Mouse (Mus musculus) lung, adult 18-20 months (tissue): ENCODE results near the gene Tmem221.

Source experiments
- DNase-seq, 2 experiments: peaks; one replicate each; pipeline ENCODE4 v3.0.0; 2022; ENCODE audit warnings: mixed read lengths in 2 of 2

Gene Tmem221

DNA sequence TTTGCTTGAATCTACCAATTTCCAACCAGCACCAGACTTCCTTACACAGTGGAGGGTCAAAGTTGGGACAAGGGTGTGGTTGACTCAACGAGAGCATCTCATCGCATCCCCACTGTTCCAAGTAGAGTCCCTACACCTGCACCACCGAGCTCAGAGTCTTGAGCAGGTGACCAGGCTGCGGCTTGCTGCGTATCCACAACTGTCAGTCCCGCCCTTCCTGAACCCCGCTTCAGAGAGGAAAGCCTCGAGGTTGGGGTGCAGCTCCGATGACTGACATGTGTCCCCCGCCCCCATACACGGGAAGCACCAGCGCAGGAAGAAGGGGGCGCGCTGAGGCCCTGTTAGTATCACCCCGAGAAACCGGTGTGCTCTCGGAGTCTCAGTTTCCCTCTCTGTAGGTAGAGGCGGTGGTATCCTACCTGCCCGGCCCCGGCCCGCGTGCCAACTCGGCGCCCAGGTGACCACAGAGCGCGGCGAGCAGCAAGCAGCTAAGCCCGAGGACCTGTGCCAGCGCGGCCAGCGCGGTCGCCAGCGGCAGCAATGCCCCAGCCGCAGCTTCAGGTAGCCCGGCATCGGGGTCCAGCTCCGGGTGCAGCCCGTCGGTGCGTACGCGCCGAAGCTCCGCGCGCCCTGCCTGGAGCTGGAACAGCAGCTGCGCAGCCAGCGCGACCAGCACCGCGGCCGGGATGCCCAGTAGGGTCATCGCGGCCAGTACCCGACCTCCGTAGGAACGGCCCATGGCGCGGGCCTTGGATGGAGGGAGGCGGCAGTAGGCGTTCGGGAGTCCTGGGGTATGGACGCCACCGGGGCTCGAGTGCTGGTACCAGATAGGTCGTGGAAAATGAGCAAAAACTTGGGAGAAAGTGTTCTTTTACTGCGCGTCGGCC, at the start of gene Tmem221:
Tmem221 (minus strand) TSS at position 801 of the 887 bp plus-strand sequence.
- DNase-seq: no peak

DNA sequence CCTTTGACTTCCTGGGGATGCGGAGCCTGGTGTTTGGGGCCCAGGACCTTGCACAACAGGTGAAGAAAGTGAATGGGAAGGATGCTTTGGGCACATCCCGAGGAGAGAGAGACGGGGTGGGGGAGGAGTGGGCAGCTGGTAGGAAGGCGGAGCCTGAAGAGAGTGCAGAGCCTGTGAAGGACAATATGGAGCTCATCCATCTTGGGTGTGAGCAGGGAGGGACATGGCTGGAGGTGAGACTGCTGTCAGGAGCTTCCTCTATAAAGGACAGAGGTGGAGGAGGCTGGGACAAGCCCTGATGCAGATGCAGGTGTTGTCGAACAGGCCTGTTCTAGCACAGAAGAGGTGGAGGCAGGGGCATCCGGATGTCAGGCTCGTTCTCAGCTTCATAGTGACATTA, 45.4 kb upstream of the Tmem221 start:
- no peak for DNase-seq

DNA sequence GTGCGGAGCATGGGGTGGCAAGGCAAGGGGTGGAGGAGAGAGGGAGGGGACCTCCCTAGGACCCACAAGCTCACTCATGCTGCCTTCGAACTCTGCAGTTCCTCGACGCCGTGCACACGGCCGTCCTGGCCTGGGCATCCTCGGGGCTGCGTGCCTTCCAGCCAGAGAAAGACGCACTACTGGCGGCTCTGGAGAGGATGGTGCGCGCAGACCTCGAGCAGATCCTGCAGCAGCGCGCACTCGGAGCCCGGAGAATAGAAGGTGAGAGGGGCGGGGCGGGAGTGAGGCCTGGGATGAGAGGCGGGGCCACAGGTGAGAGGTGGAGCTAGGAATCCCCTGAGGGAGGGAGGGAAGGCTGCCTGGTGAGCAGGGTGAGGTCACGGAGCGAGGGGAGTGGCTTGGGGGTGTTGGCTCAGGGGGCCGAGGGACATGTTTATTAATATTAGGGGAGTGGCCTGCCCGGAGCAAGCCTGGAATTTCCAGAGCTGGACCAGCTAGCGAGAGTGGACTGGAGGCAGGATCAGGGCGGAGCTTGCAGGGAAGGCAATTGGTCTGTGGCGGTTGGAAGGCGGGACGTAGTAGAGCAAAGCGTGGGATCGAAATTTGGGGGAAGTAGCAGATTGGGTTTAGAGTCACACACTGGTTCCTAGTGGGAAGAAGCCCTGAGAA, 44.1 kb upstream of the Tmem221 start:
- DNase-seq: peak; percentile 95 to 96

DNA sequence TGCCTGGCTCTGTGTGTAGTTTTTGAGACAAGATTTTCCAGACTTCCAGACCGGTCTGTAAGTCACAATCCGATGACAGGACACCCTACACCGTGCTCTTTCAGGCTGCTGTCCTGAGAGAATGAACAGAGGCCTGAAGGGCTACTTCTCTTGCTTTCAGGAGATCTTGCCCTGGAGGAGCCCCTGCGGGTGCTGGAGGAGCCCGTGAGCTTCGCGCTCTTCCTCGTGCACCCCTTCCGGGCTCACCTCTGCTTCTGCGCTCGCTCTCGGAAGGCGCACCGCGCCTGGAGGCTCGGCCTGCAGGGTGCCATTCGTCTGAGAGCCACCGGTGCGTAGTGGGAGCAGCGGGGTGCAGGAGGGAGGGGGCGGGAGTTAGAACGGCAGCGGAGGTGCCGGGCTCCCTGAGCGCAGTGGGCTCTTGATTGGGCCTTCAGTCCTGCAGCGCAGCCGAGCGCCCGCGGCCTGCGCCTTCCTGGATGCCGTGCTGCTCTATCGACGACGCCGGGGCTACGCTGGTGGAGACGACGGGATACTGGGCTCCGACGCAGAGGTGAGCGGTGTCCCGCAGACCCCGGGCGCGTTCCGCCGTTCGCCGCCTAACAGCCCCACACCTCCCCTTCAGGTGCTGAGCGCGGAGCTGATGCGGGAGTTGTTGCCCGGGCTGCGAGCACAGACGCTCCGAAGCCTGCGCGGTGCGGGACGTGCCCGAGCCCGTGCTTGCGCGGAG, 43.4 kb upstream of the Tmem221 start:
- no peak for DNase-seq

DNA sequence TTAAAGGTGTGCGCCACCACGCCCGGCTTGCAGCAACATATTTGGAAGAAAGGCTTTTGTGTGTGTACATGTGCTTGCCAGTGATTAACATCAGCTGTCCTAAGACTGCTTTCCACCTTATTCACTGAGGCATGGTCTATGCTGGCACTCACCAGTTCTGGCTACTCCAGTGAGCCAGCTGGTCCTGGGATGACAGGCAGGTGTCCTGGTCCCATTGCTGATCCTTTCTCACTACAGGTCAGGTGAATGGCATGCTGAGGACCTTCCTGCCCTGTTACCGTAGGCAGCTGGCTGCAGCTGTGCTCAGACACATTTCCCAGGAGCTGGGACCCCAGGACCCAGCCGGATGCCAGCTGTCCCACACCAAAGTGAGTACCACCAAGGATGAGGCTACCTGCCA, 40.2 kb upstream of the Tmem221 start:
- DNase-seq: no peak

DNA sequence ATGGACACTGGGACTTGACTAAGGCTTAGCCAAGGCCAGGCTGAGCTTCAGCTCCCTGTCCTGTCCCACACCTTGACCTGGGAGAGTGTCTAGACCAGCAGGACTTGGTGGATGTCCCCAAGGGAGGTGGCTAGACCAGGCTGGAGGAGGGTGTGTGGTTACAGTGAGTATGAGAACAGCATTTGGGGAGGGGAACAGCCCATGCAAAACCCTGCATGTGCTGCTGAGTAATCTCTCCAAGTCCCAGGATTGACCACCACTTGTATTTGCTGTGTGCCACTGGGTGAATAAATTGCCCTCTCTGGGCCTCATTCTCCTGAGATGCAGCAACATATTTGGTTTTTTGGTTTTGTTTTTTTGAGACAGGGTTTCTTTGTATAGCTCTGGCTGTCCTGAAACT, 39.7 kb upstream of the Tmem221 start:
- DNase-seq: no peak

DNA sequence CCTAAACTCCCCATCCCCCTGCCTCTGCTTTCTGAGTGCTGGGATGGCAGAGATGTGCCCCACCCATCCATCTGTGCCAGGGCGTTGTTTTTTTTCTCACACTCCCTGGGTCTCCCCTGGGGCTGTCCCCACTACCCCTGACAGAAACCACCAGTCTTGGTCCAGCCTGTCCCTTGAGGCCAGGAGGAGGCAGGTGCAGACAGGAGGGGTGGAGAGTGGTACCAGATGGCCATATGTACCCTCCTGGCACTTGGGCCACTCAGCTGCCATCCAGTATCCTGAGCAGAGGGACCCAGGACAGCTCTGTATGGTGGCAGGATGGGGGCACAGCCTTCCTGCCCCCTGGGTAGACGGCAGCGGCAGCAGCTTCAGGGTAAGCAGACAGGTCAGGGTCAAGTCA, 38.8 kb upstream of the Tmem221 start, which contains the start of gene Fam129c:
Fam129c (plus strand) TSS at position 198 of the 400 bp plus-strand sequence.
- no peak for DNase-seq

DNA sequence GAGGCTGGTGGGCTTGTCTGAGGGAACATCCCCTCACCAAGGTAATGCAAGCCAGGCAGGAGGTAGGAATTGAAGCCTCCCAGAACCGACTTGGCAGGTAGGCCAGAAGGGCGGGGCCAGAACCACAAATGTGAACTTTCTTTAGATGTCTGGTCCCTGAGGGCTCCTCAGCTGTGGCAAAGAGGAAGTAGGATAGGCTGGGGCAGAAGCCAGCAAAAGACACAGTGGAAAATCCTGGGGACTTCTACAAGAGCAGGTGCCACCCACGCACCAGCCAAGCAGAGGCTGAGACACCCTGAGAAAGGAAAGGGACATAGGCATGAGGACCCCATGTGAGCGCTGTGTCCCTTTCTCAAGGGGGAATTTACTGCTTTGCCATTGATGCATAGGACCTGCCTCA, 38.1 kb upstream of the Tmem221 start:
- DNase-seq: peak in 1 of 2 experiments; percentile 47

DNA sequence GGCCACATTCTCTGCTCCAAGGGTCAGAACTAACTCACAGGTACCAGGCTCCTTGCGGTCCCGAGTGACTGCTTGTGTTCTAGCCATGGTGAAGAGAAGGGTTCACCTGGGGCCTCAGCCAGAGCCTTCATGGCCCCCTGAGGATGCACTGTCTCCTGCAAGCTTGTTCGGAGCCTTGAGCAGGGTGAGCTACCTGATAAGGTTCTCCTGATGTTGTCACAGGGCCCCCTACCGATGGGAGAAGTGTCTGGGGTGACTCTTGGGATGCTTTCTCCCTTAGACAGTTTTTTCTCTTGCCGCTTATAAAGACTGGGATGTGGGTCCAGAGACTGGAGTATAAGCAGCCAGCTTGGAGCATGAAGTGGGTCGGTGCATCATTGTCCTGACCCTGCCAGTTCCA, 37.7 kb upstream of the Tmem221 start:
- DNase-seq: no peak

DNA sequence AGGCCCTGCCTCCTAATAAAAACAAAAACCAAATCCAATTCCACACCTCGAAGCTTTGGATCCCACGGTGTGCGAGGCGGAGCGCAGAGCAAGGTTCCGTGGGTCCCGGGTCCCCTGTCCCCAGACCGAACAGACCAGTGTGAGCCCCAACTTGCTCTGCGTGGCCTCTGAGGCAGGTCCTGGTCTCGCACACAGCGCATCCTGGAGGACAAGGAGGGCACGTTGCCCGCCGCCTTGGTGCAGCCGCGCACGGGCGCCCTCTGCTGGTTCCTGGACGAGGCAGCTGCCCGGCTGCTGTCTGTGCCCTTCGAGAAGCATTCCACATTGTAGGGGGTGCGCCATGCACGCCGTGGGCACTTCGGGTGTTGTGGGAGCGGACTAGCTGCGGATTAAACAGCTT, 37.2 kb upstream of the Tmem221 start:
- DNase-seq: peak; percentile 82 to 87

DNA sequence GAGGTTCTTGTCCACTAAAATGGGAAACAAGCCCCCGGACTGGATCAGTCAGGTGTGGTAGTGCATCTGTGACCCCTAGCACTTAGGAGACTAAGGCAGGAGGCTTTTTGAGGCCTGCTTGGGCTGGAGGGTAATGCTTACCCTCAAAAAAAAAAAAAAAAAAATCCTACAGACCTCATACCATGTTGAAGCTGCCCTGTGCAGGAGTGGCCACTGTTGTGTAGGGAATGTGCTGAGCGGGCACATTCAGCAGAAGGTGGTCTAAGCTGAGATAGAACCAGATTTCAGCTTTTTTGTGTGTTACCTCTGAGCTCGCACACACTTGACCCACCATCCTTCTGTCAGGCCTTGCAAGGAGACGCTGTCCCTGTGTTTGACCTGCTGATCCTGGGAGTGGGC, 35.7 kb upstream of the Tmem221 start:
- no peak for DNase-seq

DNA sequence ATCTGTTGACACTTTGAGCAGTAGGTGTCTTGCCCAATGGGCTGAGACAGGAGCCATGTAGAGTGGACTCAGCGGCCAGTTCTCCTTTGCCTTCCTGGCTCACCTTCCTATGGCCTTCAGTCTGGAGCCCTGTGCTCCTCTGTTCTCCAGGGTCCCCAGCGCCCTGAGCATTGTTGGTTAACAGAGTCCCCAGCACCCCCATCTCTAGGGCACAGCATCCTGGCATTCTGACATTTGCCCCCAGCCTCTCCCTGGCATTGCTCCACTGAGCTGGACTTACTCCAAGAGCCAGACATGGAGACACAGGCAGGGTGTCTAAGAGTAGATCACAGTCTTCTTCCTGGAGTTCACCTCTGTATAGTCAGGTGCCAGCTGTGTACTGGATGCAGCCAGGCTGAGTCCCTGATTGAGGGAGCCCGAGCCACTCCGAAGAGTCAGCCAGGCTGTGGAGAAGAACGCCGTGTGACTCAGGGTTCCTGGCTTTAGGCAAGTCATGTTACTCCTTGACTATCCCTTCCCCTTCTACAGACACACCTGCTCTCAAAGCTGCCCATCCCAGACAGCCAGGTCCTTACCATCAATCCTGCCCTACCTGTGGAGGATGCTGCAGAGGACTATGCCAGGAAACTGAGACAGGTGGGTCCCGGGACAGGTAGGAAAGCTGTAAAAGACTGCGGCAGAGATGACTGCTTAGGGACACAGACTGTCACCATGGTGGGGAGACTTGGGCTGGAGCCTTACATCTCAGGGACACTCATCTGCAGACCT, 35.1 kb upstream of the Tmem221 start:
- no peak for DNase-seq

DNA sequence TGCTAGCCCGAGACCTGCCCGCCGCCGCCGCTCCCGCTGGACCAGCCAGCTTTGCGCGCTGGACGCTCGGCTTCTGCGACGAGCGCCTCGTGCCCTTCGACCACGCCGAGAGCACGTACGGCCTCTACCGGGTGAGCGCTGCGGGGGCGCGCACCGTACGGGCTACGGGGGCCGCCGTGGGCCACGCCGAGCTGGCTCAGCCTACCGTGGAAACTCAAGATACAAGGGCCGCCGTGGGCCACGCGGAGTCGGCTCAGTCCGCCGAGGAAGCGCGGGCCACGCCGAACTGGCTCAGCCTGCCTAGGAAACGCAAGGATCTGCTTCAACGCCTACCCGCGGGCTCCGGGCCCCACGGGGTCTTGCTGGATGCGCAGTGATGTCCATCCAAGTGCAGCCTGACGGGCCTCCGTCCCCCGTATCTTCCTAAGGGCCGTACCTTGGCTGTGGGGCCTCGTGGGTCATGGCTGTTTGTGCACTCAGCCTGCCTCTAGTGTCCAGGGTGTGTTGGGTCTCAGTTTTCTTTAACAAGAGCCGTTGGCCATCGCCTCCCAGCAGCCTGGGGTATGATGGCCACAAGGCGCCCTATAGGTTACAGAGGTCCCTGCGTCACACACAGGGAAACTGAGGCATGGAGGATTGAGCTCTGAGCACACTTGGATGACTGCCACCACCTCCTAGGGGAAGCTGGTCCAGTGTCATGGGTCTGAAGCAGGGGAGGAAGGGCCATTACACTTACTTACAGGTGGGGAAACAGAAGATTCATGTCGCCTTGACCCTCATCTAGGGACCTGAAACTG, 33.9 kb upstream of the Tmem221 start:
- peak; percentile 71 to 79 for DNase-seq

DNA sequence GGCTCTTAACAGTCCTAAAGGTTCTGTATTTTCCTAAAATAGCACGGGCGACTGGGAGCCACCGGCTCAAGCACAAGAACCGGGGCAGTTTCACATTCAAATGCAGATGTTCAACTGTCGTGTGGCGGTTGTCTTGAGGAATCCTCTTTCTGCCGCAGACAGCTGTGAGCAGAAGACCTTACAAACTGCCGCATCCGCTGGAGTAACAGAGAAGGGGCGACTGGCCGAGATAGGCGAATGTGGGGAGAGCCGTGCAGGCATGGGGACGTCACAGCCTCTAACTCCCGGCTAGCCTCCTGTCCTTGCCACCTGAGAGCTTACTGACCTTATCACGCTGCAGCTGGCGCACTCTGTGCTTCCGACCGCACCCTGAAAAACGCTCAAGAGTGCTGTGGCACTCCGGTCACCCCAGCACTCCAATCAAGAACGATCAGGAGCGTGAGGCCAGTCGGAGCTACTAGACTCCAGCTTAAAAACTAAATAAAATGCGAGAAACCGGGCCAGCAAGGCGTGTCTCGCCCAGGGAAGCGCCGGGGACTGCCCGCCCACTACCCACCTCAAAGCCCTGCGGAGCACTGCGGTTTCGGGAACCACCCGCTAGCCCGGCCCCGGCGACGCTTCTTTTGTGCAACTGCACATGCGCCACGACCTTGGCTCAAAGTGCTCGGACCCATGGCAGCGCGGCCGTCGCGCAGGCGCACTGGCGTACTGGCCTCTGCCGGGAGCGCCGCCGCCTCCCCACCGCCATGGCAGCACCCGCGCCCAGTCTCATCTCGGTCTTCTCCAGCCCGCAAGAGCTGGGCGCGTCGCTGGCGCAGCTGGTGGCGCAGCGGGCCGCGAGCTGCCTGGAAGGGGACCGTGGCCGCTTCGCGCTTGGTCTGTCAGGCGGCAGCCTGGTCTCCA, 33.1 kb upstream of the Tmem221 start, which contains the start of gene Pgls:
Pgls (plus strand) TSS at position 706 of the 903 bp plus-strand sequence.
- DNase-seq: peak; percentile 95

DNA sequence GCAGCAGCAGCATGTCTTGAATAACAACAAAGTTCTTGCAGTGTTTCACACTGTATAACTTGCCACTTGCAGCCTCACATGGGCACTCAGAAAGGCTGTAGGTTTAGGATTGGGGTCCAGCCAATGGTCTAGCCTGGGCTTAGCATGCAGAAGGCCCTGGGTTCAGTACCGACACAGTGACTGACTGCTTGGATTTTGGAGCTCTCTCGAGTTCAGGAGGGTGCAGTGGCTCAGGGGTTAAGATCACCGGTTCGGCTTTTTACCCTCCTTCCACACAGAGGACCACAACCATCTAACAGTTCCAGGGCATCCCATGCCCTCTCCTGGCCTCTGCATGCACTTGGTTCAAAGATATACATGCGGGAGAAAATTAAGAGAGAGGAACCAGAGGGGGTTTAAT, 32.3 kb upstream of the Tmem221 start:
- DNase-seq: no peak

DNA sequence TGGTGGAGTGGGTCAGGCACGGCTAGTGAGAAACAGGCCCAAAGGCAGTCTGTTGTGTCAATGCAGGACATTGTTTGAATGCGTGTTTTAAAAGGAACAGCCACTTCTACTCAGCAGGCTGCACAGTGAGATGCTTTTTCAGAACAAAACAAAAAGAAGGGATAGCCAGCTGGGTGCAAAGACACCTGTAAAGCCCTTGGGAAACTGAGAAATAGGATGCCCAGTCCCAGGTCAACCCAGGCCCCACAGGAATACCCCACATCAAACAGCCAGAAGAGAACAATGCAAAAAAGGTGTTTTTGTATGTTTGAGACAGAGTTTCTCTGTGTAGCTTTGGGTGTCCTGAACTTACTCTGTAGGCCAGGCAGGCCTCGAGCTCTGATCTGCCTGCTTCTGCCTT, 30.1 kb upstream of the Tmem221 start:
- no peak for DNase-seq

DNA sequence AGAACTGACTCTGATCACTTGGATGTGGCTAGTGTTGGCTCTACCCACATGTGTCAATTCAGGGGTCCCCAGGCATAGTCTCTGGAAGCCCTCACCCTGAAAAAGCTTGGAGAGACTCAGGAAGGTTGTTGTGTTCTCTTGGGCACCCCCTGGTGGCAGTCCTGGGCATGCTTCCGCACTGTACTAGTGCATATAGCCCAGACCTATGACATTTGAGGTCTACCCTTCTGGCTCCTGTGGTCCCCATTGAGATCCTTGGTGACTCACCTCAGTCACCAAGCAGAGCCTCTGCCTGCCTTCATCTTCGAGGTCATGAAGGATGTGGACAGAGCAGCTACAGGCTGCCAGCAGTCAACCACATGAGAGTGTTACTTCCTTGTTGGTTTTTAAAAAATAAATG, 28.2 kb upstream of the Tmem221 start:
- no peak for DNase-seq

DNA sequence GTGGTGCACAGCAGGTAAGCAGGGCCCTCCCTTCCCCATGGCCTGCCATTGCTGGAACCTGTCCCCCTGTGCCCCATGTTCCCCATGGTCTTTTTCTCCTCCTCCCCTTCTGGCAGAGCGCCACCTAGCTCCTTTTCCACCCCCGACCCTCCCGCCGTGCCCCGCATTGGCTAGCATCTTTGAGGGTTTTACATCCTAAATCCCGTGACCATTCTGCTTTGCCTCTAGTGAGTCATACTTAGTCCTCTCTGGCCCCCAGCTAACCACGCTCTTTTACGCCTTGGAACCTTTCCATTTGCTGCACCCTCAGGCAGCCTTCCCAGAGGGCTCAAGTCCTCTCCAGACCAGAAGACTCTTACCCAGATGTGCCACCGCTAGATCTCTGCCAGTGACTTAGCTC, 21.5 kb upstream of the Tmem221 start:
- no peak for DNase-seq

DNA sequence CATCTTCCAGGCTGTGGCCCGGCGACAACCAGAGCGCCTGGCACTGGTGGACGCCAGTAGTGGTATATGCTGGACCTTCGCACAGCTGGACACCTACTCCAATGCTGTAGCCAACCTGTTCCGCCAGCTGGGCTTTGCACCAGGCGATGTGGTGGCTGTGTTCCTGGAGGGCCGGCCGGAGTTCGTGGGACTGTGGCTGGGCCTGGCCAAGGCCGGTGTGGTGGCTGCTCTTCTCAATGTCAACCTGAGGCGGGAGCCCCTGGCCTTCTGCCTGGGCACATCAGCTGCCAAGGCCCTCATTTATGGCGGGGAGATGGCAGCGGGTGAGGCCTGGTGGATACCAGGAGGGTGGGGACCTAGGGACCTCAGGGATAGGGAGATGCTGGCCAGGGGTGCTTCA, 20.8 kb upstream of the Tmem221 start:
- no peak for DNase-seq

DNA sequence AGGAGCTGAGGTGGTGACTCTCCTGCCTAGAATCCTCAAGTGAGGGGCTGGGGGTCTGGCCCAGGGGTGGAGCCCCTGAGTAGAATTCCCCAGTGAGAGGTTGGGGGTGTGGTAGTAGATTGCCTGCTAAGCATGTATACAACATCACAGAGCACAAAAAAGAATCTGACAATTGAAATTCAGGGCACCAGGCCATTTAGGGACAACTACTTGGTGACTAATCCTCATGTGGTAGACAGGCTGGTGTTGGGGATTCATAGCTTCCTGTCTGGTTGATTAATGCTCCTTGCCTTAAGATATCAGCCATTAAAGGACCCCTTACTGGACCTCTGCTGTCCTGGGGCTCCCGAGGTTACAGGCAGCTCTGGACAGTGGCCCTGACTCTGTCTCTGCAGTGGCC, 20.3 kb upstream of the Tmem221 start:
- no peak for DNase-seq
